10 mouse cellular contexts compared by ENCODE assay signal in genomic region chr17:73087045-73087910, GRCm38 (mm10). TPM values are rescaled to one million over a fixed set of nuclear protein-coding genes. Genes with fewer than 3 reads are reported as not detected.
DNase-seq lines count a peak whose midpoint lies in the region; ATAC-seq lines count a peak whose summit lies in the region.
"Had no signal": no experiment of that assay in that cellular context is flagged by ENCODE, and none has a peak within 500 bp of the region (broad histone marks: within the 10 kb centered on the region; RNA-seq: fewer than 3 reads in every experiment).

No protein-coding gene starts in this region.

- H3K27ac ChIP-seq in midbrain, embryonic 14.5 days (replicated peaks; ENCODE audit: low read depth, low read length), result no peak overlapping the region
- no peak overlapping the region for H3K27ac ChIP-seq in midbrain, embryonic 10.5 days (replicated peaks)
- H3K27ac ChIP-seq: embryonic facial prominence, embryonic 13.5 days; left cerebral cortex, adult 2 months had no signal

- H3K27me3 ChIP-seq in midbrain, embryonic 14.5 days (ENCODE audit: control insufficient read depth, insufficient read depth, low read length), result no peaks in the 10 kb centered on the region
- H3K27me3 ChIP-seq in midbrain, embryonic 10.5 days (ENCODE audit: low read depth, poor library complexity, severe bottlenecking), result peaks cover 9% of the 10 kb centered on the region; the same call in 1 of the 2 replicates
- H3K27me3 ChIP-seq: embryonic facial prominence, embryonic 13.5 days had no signal

- H3K4me1 ChIP-seq in midbrain, embryonic 14.5 days (ENCODE audit: control insufficient read depth, insufficient read depth, low read length), result no peaks in the 10 kb centered on the region
- no peaks in the 10 kb centered on the region for H3K4me1 ChIP-seq in midbrain, embryonic 10.5 days

- no peak overlapping the region for H3K9ac ChIP-seq in midbrain, embryonic 14.5 days (replicated peaks; ENCODE audit: low read length)
- H3K9ac ChIP-seq: embryonic facial prominence, embryonic 13.5 days had no signal

- no peaks in the 10 kb centered on the region for H3K9me3 ChIP-seq in midbrain, embryonic 14.5 days (ENCODE audit: control insufficient read depth, low read length)
- H3K9me3 ChIP-seq in midbrain, embryonic 10.5 days (replicated peaks), result no peaks in the 10 kb centered on the region
- H3K9me3 ChIP-seq: embryonic facial prominence, embryonic 13.5 days had no signal

- peak; percentile 17 to 60 for DNase-seq in adrenal gland, adult (ENCODE audit: inconsistent age in 2 of 2, low spot score in 1 of 2)
- DNase-seq in adrenal gland, postnatal 25 days, result no peak
- peak; percentile 18 for DNase-seq in midbrain, embryonic 14.5 days
- no peak for DNase-seq in midbrain, embryonic 10.5 days (ENCODE audit: low spot score)
- peak; percentile 76 for DNase-seq in thymus, postnatal 0 days (ENCODE audit: low spot score)
- no peak for DNase-seq in cerebellum, adult 18-20 months
- DNase-seq in left cerebral cortex, postnatal 4 days, result no peak

- 50% methylated on average over 13 of the region's 13 CpGs for WGBS in midbrain, embryonic 14.5 days
- WGBS in midbrain, embryonic 10.5 days, result 74% methylated on average over 13 of the region's 13 CpGs

- intact Hi-C loops in left cerebral cortex, postnatal 4 days (cut with DNase I), result no loop called here

- no peak for ATAC-seq in midbrain, embryonic 14.5 days (ENCODE audit: low FRiP score, low TSS enrichment)
- peak; percentile 87 for ATAC-seq in inflammation-experienced regulatory T-cells, adult 6 months

- no peak overlapping the region for H3K4me3 ChIP-seq in midbrain, embryonic 14.5 days (replicated peaks; ENCODE audit: low read depth, low read length)
- H3K4me3 ChIP-seq in midbrain, embryonic 10.5 days, result no peak overlapping the region
- H3K4me3 ChIP-seq: embryonic facial prominence, embryonic 13.5 days; left cerebral cortex, adult 2 months had no signal

- no peak overlapping the region for H3K4me2 ChIP-seq in midbrain, embryonic 14.5 days (ENCODE audit: low read length)
- H3K4me2 ChIP-seq: embryonic facial prominence, embryonic 13.5 days had no signal

- no peaks in the 10 kb centered on the region for H3K36me3 ChIP-seq in midbrain, embryonic 14.5 days (ENCODE audit: control insufficient read depth, insufficient read depth, low read length)
- no peaks in the 10 kb centered on the region for H3K36me3 ChIP-seq in midbrain, embryonic 10.5 days
- H3K36me3 ChIP-seq: embryonic facial prominence, embryonic 13.5 days had no signal

RNA-seq across cellular contexts. Expression of gene Lclat1, which starts 20.5 kb away (rescaled TPM):
- total RNA-seq in adrenal gland, postnatal 25 days (2021), result 41.4 and 43.9 TPM in 2 replicates
- polyA plus RNA-seq in midbrain, embryonic 14.5 days (2014; fragmentation: Nextera tagmentation; extraction: Ambion mirVana), result 9.0 and 16.9 TPM in 2 replicates
- polyA plus RNA-seq in midbrain, embryonic 10.5 days (2016; fragmentation: Nextera tagmentation; extraction: Ambion mirVana), result 9.0 and 9.2 TPM in 2 replicates
- 10 to 100 TPM; 53.4 to 55.6 (median 53.7) TPM for polyA plus RNA-seq in inflammation-experienced regulatory T-cells, adult 6 months (2017; shearing (Covaris generic))
- polyA plus RNA-seq in thymus, postnatal 0 days (2015; fragmentation: Nextera tagmentation; extraction: Ambion mirVana), result 4.5 and 5.4 TPM in 2 replicates
- 10 to 100 TPM; 28.8 to 33.3 TPM for total RNA-seq in left cerebral cortex, postnatal 4 days (2021)

Comparison
In these comparisons a context has a peak if more than half of its experiments do, and no peak if none do; other contexts are left out.
1. DNase-seq: peak in adrenal gland, adult (2 of 2), midbrain, embryonic 14.5 days (single experiment) and thymus, postnatal 0 days (single experiment); none in adrenal gland, postnatal 25 days (single experiment), midbrain, embryonic 10.5 days (single experiment), cerebellum, adult 18-20 months (0 of 2) and left cerebral cortex, postnatal 4 days (single experiment).